Mouse (Mus musculus) kidney, adult 2 months (tissue): ENCODE results near the gene Gpr137.

ENCODE experiments used
- CTCF ChIP-seq: fragments of 200-500 bp; conservative IDR thresholded peaks from 2 replicates; pipeline ENCODE4 v1.5.1; 2011; ENCODE audit warnings: low read depth, mild to moderate bottlenecking, control low read depth, low read length, moderate library complexity, mixed read lengths; ENCODE audit not compliant: insufficient read depth, insufficient read length
- POLR2A ChIP-seq: fragments of 200-500 bp; IDR thresholded peaks from one replicate; pipeline ENCODE4 v1.6.1; 2011; ENCODE audit warnings: low read depth, low read length, control low read depth

GRCm38 (mm10) chr19:6928080-6928479 is 14.2 kb downstream of the Gpr137 start:
- TF ChIP-seq CTCF = no peak
- TF ChIP-seq POLR2A = no peak
